Mouse (Mus musculus): Measurements from ENCODE around the gene Auh.

- TF ChIP-seq POLR2A (IDR thresholded peaks at IDR 0.05; ENCODE audit: low read depth, low read length) = no peak
- no peak for TF ChIP-seq CTCF (IDR thresholded peaks at IDR 0.05; ENCODE audit: extremely low read depth, insufficient read length, insufficient replicate concordance, low read depth, low read length)
Observed at GRCm38 (mm10) chr13:52819901-52820300, 109.6 kb downstream of the Auh start.

All from small intestine, adult 2 months (tissue).